Mouse (Mus musculus): ENCODE results near the gene Catsperb.
"Not testable (repeated sequence)": the region's sequence is repeated elsewhere in the genome, so short reads cannot be mapped to it uniquely, and the experiment has no call there.

Gene Catsperb

GRCm38 (mm10) chr12:101404353-101404752, at the start of gene Catsperb:
Catsperb (plus strand) TSS chr12:101404653.
- not testable (repeated sequence) for DNase-seq

- DNase-seq, result not testable (repeated sequence)
Measured at GRCm38 (mm10) chr12:101361468-101361867, 43.0 kb upstream of the Catsperb start.

- not testable (repeated sequence) for DNase-seq
Measured at GRCm38 (mm10) chr12:101381460-101381859, 23.0 kb upstream of the Catsperb start.

- no peak for DNase-seq
Measured at GRCm38 (mm10) chr12:101426131-101426530, 21.7 kb downstream of the Catsperb start.

- no peak for DNase-seq
Measured at GRCm38 (mm10) chr12:101462051-101462450, 57.6 kb downstream of the Catsperb start.

- DNase-seq, result no peak
Measured at GRCm38 (mm10) chr12:101483571-101483970, 79.1 kb downstream of the Catsperb start.

GRCm38 (mm10) chr12:101511326-101511725, 106.9 kb downstream of the Catsperb start:
- not testable (repeated sequence) for DNase-seq

- not testable (repeated sequence) for DNase-seq
Measured at GRCm38 (mm10) chr12:101606622-101607021, 202.2 kb downstream of the Catsperb start.

- DNase-seq, result no peak
Measured at GRCm38 (mm10) chr12:101633137-101633536, 228.7 kb downstream of the Catsperb start.

GRCm38 (mm10) chr12:101667502-101667901, 263.0 kb downstream of the Catsperb start:
- DNase-seq, result no peak
